Mouse (Mus musculus) left cerebral cortex, adult 18-20 months (tissue): ENCODE results near the gene Plekhf1. TPM values are rescaled to one million over a fixed set of nuclear protein-coding genes. Genes with fewer than 3 reads are reported as not detected.
A peak's percentile ranks its signal among the peaks of the same experiment; 100 is the strongest.

ENCODE experiments used
- DNase-seq, 2 experiments: peaks; one replicate each; pipeline ENCODE4 v3.0.0; 2021 to 2022; ENCODE audit warnings: low spot score in 2 of 2, mixed read lengths in 1 of 2
- total RNA-seq, 2 experiments: library from RNA; stranded (reverse); gene quantifications; 2 replicates each; pipeline ENCODE4 v1.2.3; 2021

The Plekhf1 gene
- total RNA-seq, 2 experiments from 2014 or later, result 1.5 to 1.7 TPM

- no peak for DNase-seq
These were observed 9.0 kb downstream of the Plekhf1 start for GRCm38 (mm10) chr7:38218631-38219367.

GRCm38 (mm10) chr7:38217417-38218171, 10.2 kb downstream of the Plekhf1 start:
- DNase-seq, result peak; percentile 62 to 70

GRCm38 (mm10) chr7:38215697-38216096, 12.1 kb downstream of the Plekhf1 start:
- DNase-seq, result no peak

GRCm38 (mm10) chr7:38215281-38215680, 12.5 kb downstream of the Plekhf1 start:
- no peak for DNase-seq

GRCm38 (mm10) chr7:38214473-38215214, 13.2 kb downstream of the Plekhf1 start:
- DNase-seq, result no peak

- no peak for DNase-seq
These were observed 15.2 kb downstream of the Plekhf1 start for GRCm38 (mm10) chr7:38212651-38213062.

GRCm38 (mm10) chr7:38209478-38210152, 18.2 kb downstream of the Plekhf1 start:
- no peak for DNase-seq

- no peak for DNase-seq
These were observed 18.8 kb downstream of the Plekhf1 start for GRCm38 (mm10) chr7:38208969-38209368.

- DNase-seq, result no peak
These were observed 21.3 kb downstream of the Plekhf1 start for GRCm38 (mm10) chr7:38206564-38206963.

- DNase-seq, result no peak
These were observed 22.0 kb downstream of the Plekhf1 start for GRCm38 (mm10) chr7:38205801-38206200.

GRCm38 (mm10) chr7:38204314-38204713, 23.5 kb downstream of the Plekhf1 start:
- DNase-seq, result no peak

GRCm38 (mm10) chr7:38201290-38201658, 26.5 kb downstream of the Plekhf1 start:
- no peak for DNase-seq

GRCm38 (mm10) chr7:38200606-38201289, 27.1 kb downstream of the Plekhf1 start:
- peak; percentile 91 to 95 for DNase-seq

GRCm38 (mm10) chr7:38199907-38200605, 27.8 kb downstream of the Plekhf1 start:
- no peak for DNase-seq

GRCm38 (mm10) chr7:38191571-38191970, 36.2 kb downstream of the Plekhf1 start:
- no peak for DNase-seq

- no peak for DNase-seq
These were observed 36.7 kb downstream of the Plekhf1 start for GRCm38 (mm10) chr7:38191146-38191545.

- no peak for DNase-seq
These were observed 37.6 kb downstream of the Plekhf1 start for GRCm38 (mm10) chr7:38190056-38190835.

- DNase-seq, result no peak
These were observed 38.5 kb downstream of the Plekhf1 start for GRCm38 (mm10) chr7:38189136-38189982.
